Mouse (Mus musculus) lung, postnatal 0 days (tissue): ENCODE results near the gene Gpr108.

ENCODE experiments used
- CTCF ChIP-seq: IDR thresholded peaks from 2 replicates; pipeline ENCODE4 v1.5.1; 2016; ENCODE audit warnings: antibody characterized with exemption, mild to moderate bottlenecking
- EP300 ChIP-seq: IDR thresholded peaks from 2 replicates; pipeline ENCODE4 v1.6.1; 2016; ENCODE audit warnings: antibody characterized with exemption, mild to moderate bottlenecking, control low read depth

- TF ChIP-seq EP300 (no peak), CTCF (no peak)
Observed at GRCm38 (mm10) chr17:57248771-57249170, 525 bp upstream of the Gpr108 start.
